Mouse (Mus musculus): ENCODE measurements at regions not wholly inside any gene's neighbourhood (a gene's known extent, or its start where the extent isn't known, plus 50 kb on each side); places are given as distances from the start of the nearest gene placed in this dataset.
A peak's percentile ranks its signal among the peaks of the same experiment; 100 is the strongest.

GRCm38 (mm10) chr8:26872815-26873214 lies 104.3 kb upstream of the Zfp703 start:
- H3K4me3 ChIP-seq (replicated peaks; ENCODE audit: low read length), result no peak overlapping the region

GRCm38 (mm10) chr8:26880177-26880576 lies 96.9 kb upstream of the Zfp703 start:
- no peaks in the 10 kb centered on the region for H3K9me3 ChIP-seq (ENCODE audit: control insufficient read depth, low read length)
- no peak overlapping the region for H3K4me2 ChIP-seq (replicated peaks; ENCODE audit: low read depth, low read length, severe bottlenecking)
- DNase-seq (ENCODE audit: low spot score) (no peak), ATAC-seq (ENCODE audit: low FRiP score, low read depth) (no peak)
- H3K27me3 ChIP-seq (ENCODE audit: control insufficient read depth, insufficient read depth, low read length), result no peaks in the 10 kb centered on the region
- H3K4me3 ChIP-seq (replicated peaks; ENCODE audit: low read length), result no peak overlapping the region
- H3K27ac ChIP-seq (replicated peaks; ENCODE audit: low read depth, low read length), result no peak overlapping the region
- no peak for TF ChIP-seq POLR2A (IDR thresholded peaks at IDR 0.05; ENCODE audit: borderline replicate concordance, extremely low read depth, insufficient read depth, insufficient read length)
- WGBS, result 76% methylated on average over 7 of the region's 7 CpGs
- no peaks in the 10 kb centered on the region; the same call in 1 of the 2 replicates for H3K4me1 ChIP-seq (ENCODE audit: control insufficient read depth, insufficient read depth, low read length)
- no peaks in the 10 kb centered on the region for H3K36me3 ChIP-seq (ENCODE audit: control insufficient read depth, insufficient read depth, low read length)
- H3K9ac ChIP-seq (ENCODE audit: low read depth, low read length, severe bottlenecking), result no peak overlapping the region

More at GRCm38 (mm10) chr8:26872815-26873214, 104.3 kb upstream of the Zfp703 start:
- Histone ChIP-seq H3K27ac (replicated peaks; ENCODE audit: low read depth, low read length) (no peak overlapping the region), H3K27me3 (ENCODE audit: control insufficient read depth, insufficient read depth, low read length) (no peaks in the 10 kb centered on the region), H3K9me3 (ENCODE audit: control insufficient read depth, low read length) (peaks cover 9% of the 10 kb centered on the region; the same call in 1 of the 2 replicates), H3K36me3 (ENCODE audit: control insufficient read depth, insufficient read depth, low read length) (no peaks in the 10 kb centered on the region), H3K4me1 (ENCODE audit: control insufficient read depth, insufficient read depth, low read length) (no peaks in the 10 kb centered on the region), H3K4me2 (replicated peaks; ENCODE audit: low read depth, low read length, severe bottlenecking) (no peak overlapping the region), H3K9ac (ENCODE audit: low read depth, low read length, severe bottlenecking) (no peak overlapping the region)
- 57% methylated on average over 8 of the region's 8 CpGs for WGBS
- ATAC-seq (ENCODE audit: low FRiP score, low read depth) (no peak), DNase-seq (ENCODE audit: low spot score) (no peak)
- TF ChIP-seq POLR2A (IDR thresholded peaks at IDR 0.05; ENCODE audit: borderline replicate concordance, extremely low read depth, insufficient read depth, insufficient read length), result no peak

GRCm38 (mm10) chr8:26881268-26882120 lies 95.6 kb upstream of the Zfp703 start:
- Histone ChIP-seq H3K27ac (replicated peaks; ENCODE audit: low read depth, low read length) (no peak overlapping the region), H3K4me3 (replicated peaks; ENCODE audit: low read length) (no peak overlapping the region), H3K36me3 (ENCODE audit: control insufficient read depth, insufficient read depth, low read length) (no peaks in the 10 kb centered on the region), H3K9ac (ENCODE audit: low read depth, low read length, severe bottlenecking) (no peak overlapping the region), H3K27me3 (ENCODE audit: control insufficient read depth, insufficient read depth, low read length) (no peaks in the 10 kb centered on the region), H3K9me3 (ENCODE audit: control insufficient read depth, low read length) (no peaks in the 10 kb centered on the region), H3K4me2 (replicated peaks; ENCODE audit: low read depth, low read length, severe bottlenecking) (no peak overlapping the region), H3K4me1 (ENCODE audit: control insufficient read depth, insufficient read depth, low read length) (no peaks in the 10 kb centered on the region; the same call in 1 of the 2 replicates)
- ATAC-seq (ENCODE audit: low FRiP score, low read depth) (no peak), DNase-seq (ENCODE audit: low spot score) (peak; percentile 58)
- 55% methylated on average over 7 of the region's 7 CpGs for WGBS
- TF ChIP-seq POLR2A (IDR thresholded peaks at IDR 0.05; ENCODE audit: borderline replicate concordance, extremely low read depth, insufficient read depth, insufficient read length), result no peak

GRCm38 (mm10) chr8:26882616-26883015 lies 94.5 kb upstream of the Zfp703 start:
- 60% methylated on average over 5 of the region's 5 CpGs for WGBS
- no peak for ATAC-seq (ENCODE audit: low FRiP score, low read depth)
- Histone ChIP-seq H3K27ac (replicated peaks; ENCODE audit: low read depth, low read length) (no peak overlapping the region), H3K27me3 (ENCODE audit: control insufficient read depth, insufficient read depth, low read length) (no peaks in the 10 kb centered on the region), H3K36me3 (ENCODE audit: control insufficient read depth, insufficient read depth, low read length) (no peaks in the 10 kb centered on the region), H3K9me3 (ENCODE audit: control insufficient read depth, low read length) (no peaks in the 10 kb centered on the region), H3K4me1 (ENCODE audit: control insufficient read depth, insufficient read depth, low read length) (peaks cover 3% of the 10 kb centered on the region; the same call in 1 of the 2 replicates), H3K9ac (ENCODE audit: low read depth, low read length, severe bottlenecking) (no peak overlapping the region), H3K4me3 (replicated peaks; ENCODE audit: low read length) (no peak overlapping the region), H3K4me2 (replicated peaks; ENCODE audit: low read depth, low read length, severe bottlenecking) (no peak overlapping the region)
- no peak for TF ChIP-seq POLR2A (IDR thresholded peaks at IDR 0.05; ENCODE audit: borderline replicate concordance, extremely low read depth, insufficient read depth, insufficient read length)
- no peak for DNase-seq (ENCODE audit: low spot score)

- 91% methylated on average over 5 of the region's 5 CpGs for WGBS
Measured at GRCm38 (mm10) chr8:26883285-26883684, 93.8 kb upstream of the Zfp703 start.

More at GRCm38 (mm10) chr8:26883285-26883684, 93.8 kb upstream of the Zfp703 start:
- Histone ChIP-seq H3K36me3 (ENCODE audit: control insufficient read depth, insufficient read depth, low read length) (no peaks in the 10 kb centered on the region), H3K27me3 (ENCODE audit: control insufficient read depth, insufficient read depth, low read length) (no peaks in the 10 kb centered on the region), H3K9me3 (ENCODE audit: control insufficient read depth, low read length) (no peaks in the 10 kb centered on the region), H3K9ac (ENCODE audit: low read depth, low read length, severe bottlenecking) (no peak overlapping the region), H3K4me3 (replicated peaks; ENCODE audit: low read length) (no peak overlapping the region), H3K4me1 (ENCODE audit: control insufficient read depth, insufficient read depth, low read length) (peaks cover 3% of the 10 kb centered on the region; the same call in 1 of the 2 replicates), H3K4me2 (replicated peaks; ENCODE audit: low read depth, low read length, severe bottlenecking) (no peak overlapping the region), H3K27ac (replicated peaks; ENCODE audit: low read depth, low read length) (no peak overlapping the region)
- no peak for ATAC-seq (ENCODE audit: low FRiP score, low read depth)
- no peak for DNase-seq (ENCODE audit: low spot score)
- no peak for TF ChIP-seq POLR2A (IDR thresholded peaks at IDR 0.05; ENCODE audit: borderline replicate concordance, extremely low read depth, insufficient read depth, insufficient read length)
